In genomic region chr14:79503371-79504075, GRCm38 (mm10) we compare ENCODE assay signal across 8 mouse cellular contexts. TPM values are rescaled to one million over a fixed set of nuclear protein-coding genes. Genes with fewer than 3 reads are reported as not detected.
DNase-seq lines count a peak whose midpoint lies in the region; ATAC-seq and TF ChIP-seq lines count a peak whose summit lies in the region.

No protein-coding gene starts in this region.

- H3K27ac ChIP-seq in heart, embryonic 15.5 days: peak overlapping the region; percentile 72
- 0 out of 2 replicates have a peak overlapping the region, but pooled peaks have one; percentile 4 for H3K27ac ChIP-seq in limb, embryonic 15.5 days
- no peak overlapping the region for H3K27ac ChIP-seq in left cerebral cortex, adult 2 months

- peak; percentile 73; the same call in 1 of the 2 replicates for ATAC-seq in heart, embryonic 15.5 days (replicated peaks; ENCODE audit: insufficient number of reproducible peaks, insufficient read depth, low FRiP score, low read depth)
- ATAC-seq in limb, embryonic 15.5 days (ENCODE audit: insufficient number of reproducible peaks, low FRiP score, low TSS enrichment, low read depth): no peak

- peaks cover 18% of the 10 kb centered on the region for H3K4me1 ChIP-seq in heart, embryonic 15.5 days (replicated peaks)
- H3K4me1 ChIP-seq in limb, embryonic 15.5 days: peaks cover 8% of the 10 kb centered on the region; the same call in 1 of the 2 replicates

- no peak overlapping the region for H3K4me3 ChIP-seq in heart, embryonic 15.5 days
- H3K4me3 ChIP-seq in limb, embryonic 15.5 days: no peak overlapping the region
- no peak overlapping the region for H3K4me3 ChIP-seq in left cerebral cortex, adult 2 months

- H3K36me3 ChIP-seq in heart, embryonic 15.5 days: 0 out of 2 replicates have a peak, but pooled peaks cover 3% of the 10 kb centered on the region
- peaks cover 8% of the 10 kb centered on the region; the same call in 1 of the 2 replicates for H3K36me3 ChIP-seq in limb, embryonic 15.5 days

- TF ChIP-seq CTCF in left cerebral cortex, adult 2 months (IDR thresholded peaks at IDR 0.05): no peak

- H3K27me3 ChIP-seq in heart, embryonic 15.5 days: no peaks in the 10 kb centered on the region
- no peaks in the 10 kb centered on the region for H3K27me3 ChIP-seq in limb, embryonic 15.5 days

- WGBS in heart, embryonic 15.5 days: 31% methylated on average over 5 of the region's 5 CpGs
- WGBS in limb, embryonic 15.5 days: 38% methylated on average over 5 of the region's 5 CpGs

- H3K9ac ChIP-seq in heart, embryonic 15.5 days: peak overlapping the region; percentile 26; the same call in 1 of the 2 replicates
- no peak overlapping the region for H3K9ac ChIP-seq in limb, embryonic 15.5 days

- no peaks in the 10 kb centered on the region for H3K9me3 ChIP-seq in heart, embryonic 15.5 days (replicated peaks)
- H3K9me3 ChIP-seq in limb, embryonic 15.5 days: no peaks in the 10 kb centered on the region

- H3K4me2 ChIP-seq in heart, embryonic 15.5 days: peak overlapping the region; percentile 19; the same call in 1 of the 2 replicates
- H3K4me2 ChIP-seq in limb, embryonic 15.5 days: no peak overlapping the region

- peak; percentile 24 for DNase-seq in gastrocnemius, postnatal 25 days
- no peak for DNase-seq in gastrocnemius, adult 8-10 months (ENCODE audit: low spot score in 2 of 2)
- DNase-seq in CD4-positive, CD25-positive, alpha-beta regulatory T cell, adult 2 months (ENCODE audit: low read depth, low spot score): peak; percentile 41
- no peak for DNase-seq in cerebellum, adult 11 months
- no peak for DNase-seq in cerebellum, postnatal 4 days (ENCODE audit: low spot score in 2 of 2)
- no peak for DNase-seq in left cerebral cortex, adult 2 months (ENCODE audit: extremely low spot score in 1 of 2, low spot score in 2 of 2)

- intact Hi-C loops in left cerebral cortex, adult 2 months (cut with DNase I): no loop called here

RNA-seq across cellular contexts. Expression of gene Wbp4, which starts 22.2 kb away (rescaled TPM):
- total RNA-seq in gastrocnemius, postnatal 25 days (2021): 10 to 100 TPM; 20.0 to 21.2 TPM
- 10 to 100 TPM; 18.1 to 23.2 (median 20.3) TPM for total RNA-seq in gastrocnemius, adult 8-10 months (2022)
- 24.0 and 25.7 TPM in 2 replicates for polyA plus RNA-seq in heart, embryonic 15.5 days (2015; fragmentation: Nextera tagmentation; extraction: Ambion mirVana)
- polyA plus RNA-seq in limb, embryonic 15.5 days (2015; fragmentation: Nextera tagmentation; extraction: Ambion mirVana): 40.9 and 42.1 TPM in 2 replicates
- total RNA-seq in left cerebral cortex, adult 2 months (2021): 10 to 100 TPM; 47.7 to 52.0 TPM

RNA-seq across cellular contexts. Expression of gene Elf1, which starts 22.5 kb away (rescaled TPM):
- total RNA-seq in gastrocnemius, postnatal 25 days (2021): 1 to 10 TPM; 4.7 to 5.5 TPM
- total RNA-seq in gastrocnemius, adult 8-10 months (2022): 1 to 10 TPM; 3.0 to 4.3 (median 4.0) TPM
- polyA plus RNA-seq in heart, embryonic 15.5 days (2015; fragmentation: Nextera tagmentation; extraction: Ambion mirVana): 7.8 and 12.4 TPM in 2 replicates
- 14.7 and 18.1 TPM in 2 replicates for polyA plus RNA-seq in limb, embryonic 15.5 days (2015; fragmentation: Nextera tagmentation; extraction: Ambion mirVana)
- 1 to 10 TPM; 4.1 to 4.6 TPM for total RNA-seq in left cerebral cortex, adult 2 months (2021)

RNA-seq across cellular contexts. Expression of gene Kbtbd6, which starts 51.9 kb away (rescaled TPM):
- not detected for total RNA-seq in gastrocnemius, postnatal 25 days (2021)
- not detected for total RNA-seq in gastrocnemius, adult 8-10 months (2022)
- 1.6 and 2.0 TPM in 2 replicates for polyA plus RNA-seq in heart, embryonic 15.5 days (2015; fragmentation: Nextera tagmentation; extraction: Ambion mirVana)
- polyA plus RNA-seq in limb, embryonic 15.5 days (2015; fragmentation: Nextera tagmentation; extraction: Ambion mirVana): 2.2 and 2.6 TPM in 2 replicates
- total RNA-seq in left cerebral cortex, adult 2 months (2021): 1 to 10 TPM in 1 of 2 experiments, under 1 TPM in 1; 0.72 to 1.2 TPM

Comparison
In these comparisons a context has a peak if more than half of its experiments do, and no peak if none do; other contexts are left out.
1. DNase-seq: peak in gastrocnemius, postnatal 25 days (single experiment) and CD4-positive, CD25-positive, alpha-beta regulatory T cell, adult 2 months (single experiment); none in gastrocnemius, adult 8-10 months (0 of 2), cerebellum, adult 11 months (single experiment), cerebellum, postnatal 4 days (0 of 2) and left cerebral cortex, adult 2 months (0 of 2).